Mouse (Mus musculus) left cerebral cortex, adult 6 months (tissue): ENCODE results near the gene Tmbim7. TPM values are rescaled to one million over a fixed set of nuclear protein-coding genes. Genes with fewer than 3 reads are reported as not detected.

Source experiments
- long read RNA-seq, 2 experiments: library from polyadenylated mRNA; unstranded; transcript quantifications; one replicate each; pipeline ENCODE4 v2.0.0; 2019 to 2020
- polyA plus RNA-seq: library from polyadenylated mRNA; unstranded; fragments of <200 nt; fragmentation: Nextera tagmentation; gene quantifications from 2 replicates; pipeline ENCODE4 v1.2.3, GENCODE M21; 2021

Tmbim7 gene
- not detected in 2 replicates for polyA plus RNA-seq
- long read RNA-seq, experiment 1, result 0 reads
- long read RNA-seq, experiment 2, result 0 reads

DNA sequence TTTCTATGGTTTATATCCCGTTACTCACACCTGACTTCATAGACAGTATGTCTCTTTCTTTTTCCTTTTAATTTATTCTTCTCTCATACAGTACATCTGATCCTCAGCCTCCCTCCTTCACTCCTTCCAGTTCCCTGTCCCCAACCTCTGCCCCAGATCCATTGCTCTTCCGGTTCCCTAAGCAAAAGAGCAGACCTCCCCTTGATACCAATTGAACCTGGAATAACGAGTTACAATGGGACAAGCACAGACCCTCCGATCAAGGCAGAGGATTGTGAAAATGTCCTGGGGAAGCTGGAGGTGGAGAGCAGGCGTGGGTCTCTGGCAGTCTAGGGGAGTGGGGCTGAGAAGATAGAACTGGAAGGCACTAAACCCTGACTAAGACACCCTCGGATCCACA, at the start of gene Tmbim7:
TSS of gene Tmbim7 (plus strand) at position 301 of the 400 bp plus-strand sequence.

DNA sequence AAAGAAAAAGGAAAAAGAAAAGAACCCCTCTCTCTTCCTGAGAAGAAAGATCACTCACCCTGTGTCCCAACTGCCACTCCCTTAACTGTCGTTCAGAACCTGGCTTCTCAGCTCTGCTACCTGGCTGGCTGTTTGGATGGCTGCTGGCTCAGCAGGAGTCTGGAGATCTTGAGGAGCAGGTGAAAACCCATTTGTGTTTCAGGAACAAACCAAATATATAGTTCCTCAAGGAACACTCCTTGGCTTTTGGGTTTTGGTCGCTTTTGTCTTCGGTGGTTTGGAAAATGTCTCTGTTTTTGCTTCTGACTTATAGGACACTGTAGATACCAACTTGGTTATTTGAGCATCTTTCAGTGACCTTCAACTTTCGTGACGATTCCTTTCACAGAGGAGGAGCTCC, 6.1 kb downstream of the Tmbim7 start, which contains the start of gene Gatad1:
TSS of gene Gatad1 (minus strand) at position 101 of the 400 bp plus-strand sequence.

Other genes with a start within 250 kb of the Tmbim7 start
- 27.0 and 33.3 TPM in 2 replicates for gene Fam133b, start 107.3 kb upstream of the Tmbim7 start, polyA plus RNA-seq
- gene 1700109H08Rik, start 79.6 kb upstream of the Tmbim7 start, polyA plus RNA-seq, result 0.13 and 0.15 TPM in 2 replicates
- 10.4 and 13.1 TPM in 2 replicates for gene Pex1, start 55.1 kb upstream of the Tmbim7 start, polyA plus RNA-seq
- gene Rbm48, start 54.6 kb upstream of the Tmbim7 start, polyA plus RNA-seq, result 8.6 and 15.5 TPM in 2 replicates
- 116 and 189 TPM in 2 replicates for gene Gatad1, start 6.0 kb downstream of the Tmbim7 start, polyA plus RNA-seq
- gene Ankib1, start 151.7 kb downstream of the Tmbim7 start, polyA plus RNA-seq, result 6.1 and 9.4 TPM in 2 replicates
- gene Krit1, start 152.0 kb downstream of the Tmbim7 start, polyA plus RNA-seq, result 12.3 and 13.2 TPM in 2 replicates
- gene Lrrd1, start 194.0 kb downstream of the Tmbim7 start, polyA plus RNA-seq, result not detected in 2 replicates
- 2.7 and 3.4 TPM in 2 replicates for gene Mterf1a, start 242.8 kb downstream of the Tmbim7 start, polyA plus RNA-seq